Mouse (Mus musculus): ENCODE measurements around the gene Loxl1.

DNA sequence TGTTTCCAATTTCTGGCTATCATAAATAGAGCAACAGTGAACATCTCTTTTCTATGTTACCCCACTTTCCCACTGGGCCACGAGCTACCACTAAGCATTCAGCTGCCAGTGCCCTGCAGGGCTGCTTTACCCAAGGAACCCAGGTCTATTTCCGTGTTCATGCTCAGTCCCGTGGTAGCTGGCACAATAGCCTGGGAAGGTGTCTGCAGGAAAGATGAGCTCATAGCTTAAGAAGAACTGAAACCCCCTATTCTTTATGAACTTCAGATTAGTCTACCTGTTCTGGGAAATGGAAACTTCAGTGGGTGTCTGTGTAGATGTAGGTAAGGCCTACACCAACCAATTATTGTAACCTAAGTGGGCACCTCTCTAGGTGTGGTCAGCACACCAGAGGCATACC, 47.6 kb downstream of the Loxl1 start:
- no peak for TF ChIP-seq POLR2A (IDR thresholded peaks at IDR 0.05; ENCODE audit: borderline replicate concordance, extremely low read depth, low read depth, low read length)
- no peak for TF ChIP-seq CTCF (IDR thresholded peaks at IDR 0.05; ENCODE audit: insufficient read depth, low read length)

Measured in lung, adult 2 months (tissue).